Mouse (Mus musculus) lung, adult 2 months (tissue): ENCODE results near the gene AC131692.1. TPM values are rescaled to one million over a fixed set of nuclear protein-coding genes. Genes with fewer than 3 reads are reported as not detected.
A peak's percentile ranks its signal among the peaks of the same experiment; 100 is the strongest.
"Not testable (repeated sequence)": the region's sequence is repeated elsewhere in the genome, so short reads cannot be mapped to it uniquely, and the experiment has no call there.

ENCODE experiments used
- DNase-seq: peaks from one replicate; pipeline ENCODE4 v3.0.0; 2022
- H3K4me1 ChIP-seq: fragments of 200-500 bp; 2 replicates; pipeline ENCODE4 v1.6.1; 2011; ENCODE audit warnings: low read length; ENCODE audit not compliant: control insufficient read depth, insufficient read depth
- H3K4me3 ChIP-seq: fragments of 200-500 bp; replicated peaks from 2 replicates; pipeline ENCODE3; 2011; ENCODE audit warnings: low read depth, mild to moderate bottlenecking, control low read depth, low read length; ENCODE audit errors: extremely low read depth
- CTCF ChIP-seq: fragments of 200-500 bp; IDR thresholded peaks from 2 replicates; pipeline ENCODE4 v1.5.1; 2011; ENCODE audit warnings: mild to moderate bottlenecking, low read length, control low read depth; ENCODE audit not compliant: insufficient read depth
- POLR2A ChIP-seq: fragments of 200-500 bp; IDR thresholded peaks from 2 replicates; pipeline ENCODE4 v1.6.1; 2011; ENCODE audit warnings: low read depth, mild to moderate bottlenecking, control low read depth, low read length, borderline replicate concordance; ENCODE audit errors: extremely low read depth
- WGBS: fragments of 180-500 bp; shearing (Covaris S2); methylation state at CpG from one replicate; pipeline ENCODE4 v1.1.7; 2018; 5-methylcytosine and 5-hydroxymethylcytosine counted together
- polyA plus RNA-seq: library from polyadenylated mRNA; depleted of rRNA; stranded (reverse); fragments of >200 nt; gene quantifications from 2 replicates; pipeline ENCODE4 v1.2.3, GENCODE M21; 2012

The AC131692.1 gene
- polyA plus RNA-seq, 1 experiment = not detected

- WGBS = 52% methylated on average over 10 of the region's 10 CpGs
- H3K4me1 ChIP-seq = no peaks in the 10 kb centered on the region
These were observed 32.8 kb downstream of the AC131692.1 start for GRCm38 (mm10) chr19:6126789-6127580.

GRCm38 (mm10) chr19:6127760-6128341, 33.6 kb downstream of the AC131692.1 start, which contains the start of gene Snx15:
Snx15 (minus strand) TSS chr19:6128304.
- WGBS = 1% methylated on average over 32 of the region's 32 CpGs
- peak; percentile 97 for DNase-seq
- TF ChIP-seq POLR2A (peak; percentile 51; the same call in 1 of the 2 replicates), CTCF (no peak)
- Histone ChIP-seq H3K4me1 (no peaks in the 10 kb centered on the region), H3K4me3 (peak within 1 kb of the TSS; percentile 82)

More at GRCm38 (mm10) chr19:6126789-6127580, 32.8 kb downstream of the AC131692.1 start:
- TF ChIP-seq CTCF = no peak
- H3K4me3 ChIP-seq = peak overlapping the region; percentile 82
- DNase-seq = no peak

- WGBS = 71% methylated on average over 7 of the region's 7 CpGs
- DNase-seq, H3K4me3 ChIP-seq, H3K4me1 ChIP-seq: not testable (repeated sequence)
These were observed 36.4 kb downstream of the AC131692.1 start for GRCm38 (mm10) chr19:6130414-6131128.

GRCm38 (mm10) chr19:6132171-6132827, 38.1 kb downstream of the AC131692.1 start:
- TF ChIP-seq POLR2A (no peak), CTCF (no peak)
- no peaks in the 10 kb centered on the region for H3K4me1 ChIP-seq
- 81% methylated on average over 7 of the region's 7 CpGs for WGBS

GRCm38 (mm10) chr19:6133197-6133596, 39.0 kb downstream of the AC131692.1 start:
- DNase-seq, H3K4me3 ChIP-seq, H3K4me1 ChIP-seq: not testable (repeated sequence)
- WGBS = 37% methylated on average over 1 of the region's 1 CpGs

More at GRCm38 (mm10) chr19:6132171-6132827, 38.1 kb downstream of the AC131692.1 start:
- H3K4me3 ChIP-seq = no peak overlapping the region
- no peak for DNase-seq

- no peak for DNase-seq
- no peak overlapping the region for H3K4me3 ChIP-seq
- 87% methylated on average over 3 of the region's 3 CpGs for WGBS
- peaks cover 2% of the 10 kb centered on the region; the same call in 1 of the 2 replicates for H3K4me1 ChIP-seq
- TF ChIP-seq CTCF (no peak), POLR2A (no peak)
These were observed 42.2 kb downstream of the AC131692.1 start for GRCm38 (mm10) chr19:6136397-6136796.

GRCm38 (mm10) chr19:6139701-6140100, 45.5 kb downstream of the AC131692.1 start:
- Histone ChIP-seq H3K4me1 (peaks cover 2% of the 10 kb centered on the region; the same call in 1 of the 2 replicates), H3K4me3 (no peak overlapping the region)
- DNase-seq = no peak
- TF ChIP-seq CTCF (no peak), POLR2A (no peak)
- WGBS = 94% methylated on average over 6 of the region's 6 CpGs

- no peak for TF ChIP-seq CTCF
- TF ChIP-seq POLR2A = no peak
- no peak for DNase-seq
- Histone ChIP-seq H3K4me1 (peaks cover 2% of the 10 kb centered on the region; the same call in 1 of the 2 replicates), H3K4me3 (peak overlapping the region; percentile 81)
- 2% methylated on average over 16 of the region's 16 CpGs for WGBS
These were observed 46.1 kb downstream of the AC131692.1 start for GRCm38 (mm10) chr19:6140374-6140677.

- DNase-seq = peak; percentile 90
- peak within 1 kb of the TSS; percentile 81 for H3K4me3 ChIP-seq
- TF ChIP-seq POLR2A (peak; percentile 21; the same call in 1 of the 2 replicates), CTCF (peak; percentile 65)
- peaks cover 2% of the 10 kb centered on the region; the same call in 1 of the 2 replicates for H3K4me1 ChIP-seq
- 1% methylated on average over 68 of the region's 68 CpGs for WGBS
These were observed 46.6 kb downstream of the AC131692.1 start, which contains the start of gene Batf2 for GRCm38 (mm10) chr19:6140678-6141393. Batf2 (plus strand) TSS chr19:6140983.
